In genomic region chr19:44544775-44545174, GRCm38 (mm10) we compare ENCODE assay signal across 8 mouse cellular contexts. TPM values are rescaled to one million over a fixed set of nuclear protein-coding genes. Genes with fewer than 3 reads are reported as not detected.
DNase-seq lines count a peak whose midpoint lies in the region; ATAC-seq and TF ChIP-seq lines count a peak whose summit lies in the region.

No protein-coding gene starts in this region.

- peaks cover 21% of the 10 kb centered on the region for H3K36me3 ChIP-seq in embryonic facial prominence, embryonic 14.5 days (ENCODE audit: control insufficient read depth, insufficient read depth, low read length)
- H3K36me3 ChIP-seq in neural tube, embryonic 15.5 days, result peaks cover 20% of the 10 kb centered on the region
- peaks cover 16% of the 10 kb centered on the region for H3K36me3 ChIP-seq in thymus, adult 2 months (ENCODE audit: control insufficient read depth, insufficient read depth, low read length)

- peak overlapping the region; percentile 72 for H3K4me2 ChIP-seq in embryonic facial prominence, embryonic 14.5 days (ENCODE audit: low read depth, low read length)
- peak overlapping the region; percentile 74 for H3K4me2 ChIP-seq in neural tube, embryonic 15.5 days

- ATAC-seq in CD4-positive, CD25-positive, alpha-beta regulatory T cell, adult 4 months, result peak; percentile 73
- peak; percentile 60; the same call in 1 of the 2 replicates for ATAC-seq in embryonic facial prominence, embryonic 14.5 days (ENCODE audit: low read depth)
- peak; percentile 65; the same call in 1 of the 2 replicates for ATAC-seq in neural tube, embryonic 15.5 days (ENCODE audit: low FRiP score)

- 2% methylated on average over 13 of the region's 13 CpGs for WGBS in embryonic facial prominence, embryonic 14.5 days
- WGBS in large intestine, adult 2 months, result 2% methylated on average over 13 of the region's 13 CpGs
- 4% methylated on average over 13 of the region's 13 CpGs for WGBS in neural tube, embryonic 15.5 days
- 2% methylated on average over 13 of the region's 13 CpGs for WGBS in thymus, adult 2 months

- H3K27me3 ChIP-seq in embryonic facial prominence, embryonic 14.5 days (replicated peaks; ENCODE audit: control insufficient read depth, insufficient read depth, low read length), result peaks cover 17% of the 10 kb centered on the region
- 0 out of 2 replicates have a peak, but pooled peaks cover 4% of the 10 kb centered on the region for H3K27me3 ChIP-seq in neural tube, embryonic 15.5 days (replicated peaks)
- H3K27me3 ChIP-seq in thymus, adult 2 months (ENCODE audit: control insufficient read depth, insufficient read depth, low read length), result peaks cover 6% of the 10 kb centered on the region

- intact Hi-C loops in heart, postnatal 14 days (cut with DNase I), result loop anchor here (5.0 kb wide), 2 partner anchors 122 to 172 kb away; no protein-coding TSS in a partner anchor

- TF ChIP-seq CTCF in thymus, adult 2 months (IDR thresholded peaks at IDR 0.05; ENCODE audit: borderline replicate concordance, control insufficient read depth, extremely low read depth, insufficient read depth, low read length, poor library complexity), result no peak

- no peak overlapping the region for H3K27ac ChIP-seq in embryonic facial prominence, embryonic 14.5 days (replicated peaks; ENCODE audit: low read depth, low read length)
- H3K27ac ChIP-seq in neural tube, embryonic 15.5 days (replicated peaks), result no peak overlapping the region
- no peak overlapping the region for H3K27ac ChIP-seq in thymus, adult 2 months (ENCODE audit: control insufficient read depth, insufficient read depth, low read length)

- H3K4me1 ChIP-seq in embryonic facial prominence, embryonic 14.5 days (ENCODE audit: control insufficient read depth, insufficient read depth, low read length), result no peaks in the 10 kb centered on the region
- H3K4me1 ChIP-seq in neural tube, embryonic 15.5 days, result peaks cover 11% of the 10 kb centered on the region
- 0 out of 2 replicates have a peak, but pooled peaks cover 5% of the 10 kb centered on the region for H3K4me1 ChIP-seq in thymus, adult 2 months (replicated peaks; ENCODE audit: control insufficient read depth, insufficient read depth, low read length)

- no peaks in the 10 kb centered on the region for H3K9me3 ChIP-seq in embryonic facial prominence, embryonic 14.5 days (ENCODE audit: control insufficient read depth, low read length)
- 0 out of 2 replicates have a peak, but pooled peaks cover 4% of the 10 kb centered on the region for H3K9me3 ChIP-seq in neural tube, embryonic 15.5 days (replicated peaks)

- no peak for TF ChIP-seq POLR2A in thymus, adult 2 months (IDR thresholded peaks at IDR 0.05; ENCODE audit: control insufficient read depth, extremely low read depth, insufficient read depth, low read length, poor library complexity)

- 0 out of 2 replicates have a peak overlapping the region, but pooled peaks have one; percentile 44 for H3K4me3 ChIP-seq in embryonic facial prominence, embryonic 14.5 days (ENCODE audit: low read depth, low read length)
- H3K4me3 ChIP-seq in neural tube, embryonic 15.5 days (replicated peaks), result peak overlapping the region; percentile 46; the same call in 1 of the 2 replicates
- H3K4me3 ChIP-seq in thymus, adult 2 months (ENCODE audit: control insufficient read depth, insufficient read depth, low read length), result no peak overlapping the region

- H3K9ac ChIP-seq in embryonic facial prominence, embryonic 14.5 days (ENCODE audit: low read depth, low read length), result no peak overlapping the region
- H3K9ac ChIP-seq in neural tube, embryonic 15.5 days (replicated peaks), result no peak overlapping the region

- peak; percentile 85 for DNase-seq in adrenal gland, postnatal 14 days
- DNase-seq in embryonic facial prominence, embryonic 14.5 days (ENCODE audit: low spot score), result peak; percentile 85
- DNase-seq in heart, postnatal 14 days, result peak; percentile 75 to 86
- DNase-seq in large intestine, adult 2 months (ENCODE audit: low read depth, low spot score), result peak; percentile 61
- peak; percentile 63 to 69 for DNase-seq in lung, adult 18-20 months
- DNase-seq in thymus, adult 2 months, result peak; percentile 73

RNA-seq across cellular contexts. Expression of gene Sec31b, which starts 0.9 kb away (rescaled TPM):
- 1 to 10 TPM; 1.1 to 5.7 TPM for polyA plus RNA-seq in CD4-positive, CD25-positive, alpha-beta regulatory T cell, adult 4 months (2017; shearing (Covaris generic))
- 3.4 and 5.2 TPM in 2 replicates for total RNA-seq in adrenal gland, postnatal 14 days (2021)
- 0.33 and 0.46 TPM in 2 replicates for polyA plus RNA-seq in embryonic facial prominence, embryonic 14.5 days (2014; fragmentation: Nextera tagmentation; extraction: Ambion mirVana)
- 1 to 10 TPM; 4.7 to 5.2 TPM for total RNA-seq in heart, postnatal 14 days (2021)
- 0.68 and 1.0 TPM in 2 replicates for polyA plus RNA-seq in large intestine, adult 2 months (2012; rRNA removed)
- polyA plus RNA-seq in neural tube, embryonic 15.5 days (2015; fragmentation: Nextera tagmentation; extraction: Ambion mirVana), result 0.41 and 0.69 TPM in 2 replicates
- 15.4 and 18.8 TPM in 2 replicates for polyA plus RNA-seq in thymus, adult 2 months (2012; rRNA removed)

RNA-seq across cellular contexts. Expression of gene Gm20538, which starts 7.9 kb away (rescaled TPM):
- polyA plus RNA-seq in CD4-positive, CD25-positive, alpha-beta regulatory T cell, adult 4 months (2017; shearing (Covaris generic)), result not detected
- total RNA-seq in adrenal gland, postnatal 14 days (2021), result not detected in 2 replicates
- not detected in 2 replicates for polyA plus RNA-seq in embryonic facial prominence, embryonic 14.5 days (2014; fragmentation: Nextera tagmentation; extraction: Ambion mirVana)
- total RNA-seq in heart, postnatal 14 days (2021), result not detected
- polyA plus RNA-seq in large intestine, adult 2 months (2012; rRNA removed), result not detected in 2 replicates
- not detected in 2 replicates for polyA plus RNA-seq in neural tube, embryonic 15.5 days (2015; fragmentation: Nextera tagmentation; extraction: Ambion mirVana)
- 6.6 TPM in 1 of 2 replicates, not detected in the other for polyA plus RNA-seq in thymus, adult 2 months (2012; rRNA removed)

RNA-seq across cellular contexts. Expression of gene Ndufb8, which starts 10.5 kb away (rescaled TPM):
- 100 to 1,000 TPM; 240 to 266 TPM for polyA plus RNA-seq in CD4-positive, CD25-positive, alpha-beta regulatory T cell, adult 4 months (2017; shearing (Covaris generic))
- total RNA-seq in adrenal gland, postnatal 14 days (2021), result 943 and 1,009 TPM in 2 replicates
- polyA plus RNA-seq in embryonic facial prominence, embryonic 14.5 days (2014; fragmentation: Nextera tagmentation; extraction: Ambion mirVana), result 503 and 510 TPM in 2 replicates
- total RNA-seq in heart, postnatal 14 days (2021), result 1,000 to 10,000 TPM; 1,711 to 1,762 TPM
- 609 and 634 TPM in 2 replicates for polyA plus RNA-seq in large intestine, adult 2 months (2012; rRNA removed)
- polyA plus RNA-seq in neural tube, embryonic 15.5 days (2015; fragmentation: Nextera tagmentation; extraction: Ambion mirVana), result 714 and 813 TPM in 2 replicates
- polyA plus RNA-seq in thymus, adult 2 months (2012; rRNA removed), result 480 and 627 TPM in 2 replicates

RNA-seq across cellular contexts. Expression of gene Hif1an, which starts 17.9 kb away (rescaled TPM):
- polyA plus RNA-seq in CD4-positive, CD25-positive, alpha-beta regulatory T cell, adult 4 months (2017; shearing (Covaris generic)), result 10 to 100 TPM; 16.5 to 26.2 TPM
- 27.4 and 31.2 TPM in 2 replicates for total RNA-seq in adrenal gland, postnatal 14 days (2021)
- 23.6 and 23.7 TPM in 2 replicates for polyA plus RNA-seq in embryonic facial prominence, embryonic 14.5 days (2014; fragmentation: Nextera tagmentation; extraction: Ambion mirVana)
- total RNA-seq in heart, postnatal 14 days (2021), result 10 to 100 TPM; 51.8 to 53.5 TPM
- polyA plus RNA-seq in large intestine, adult 2 months (2012; rRNA removed), result 14.8 and 16.6 TPM in 2 replicates
- polyA plus RNA-seq in neural tube, embryonic 15.5 days (2015; fragmentation: Nextera tagmentation; extraction: Ambion mirVana), result 25.0 TPM in 2 replicates
- 31.5 and 36.1 TPM in 2 replicates for polyA plus RNA-seq in thymus, adult 2 months (2012; rRNA removed)

RNA-seq across cellular contexts. Expression of gene Wnt8b, which starts 51.5 kb away (rescaled TPM):
- polyA plus RNA-seq in CD4-positive, CD25-positive, alpha-beta regulatory T cell, adult 4 months (2017; shearing (Covaris generic)), result not detected
- total RNA-seq in adrenal gland, postnatal 14 days (2021), result 0.11 and 0.19 TPM in 2 replicates
- 0.14 and 0.34 TPM in 2 replicates for polyA plus RNA-seq in embryonic facial prominence, embryonic 14.5 days (2014; fragmentation: Nextera tagmentation; extraction: Ambion mirVana)
- total RNA-seq in heart, postnatal 14 days (2021), result not detected
- polyA plus RNA-seq in large intestine, adult 2 months (2012; rRNA removed), result 0.02 TPM in 1 of 2 replicates, not detected in the other
- 0.05 and 0.14 TPM in 2 replicates for polyA plus RNA-seq in neural tube, embryonic 15.5 days (2015; fragmentation: Nextera tagmentation; extraction: Ambion mirVana)
- polyA plus RNA-seq in thymus, adult 2 months (2012; rRNA removed), result 6.1 and 6.6 TPM in 2 replicates
